Mouse (Mus musculus) thymus, adult 2 months (tissue): ENCODE measurements around the gene Pde4d.

Source experiments
- CTCF ChIP-seq: fragments of 200-500 bp; IDR thresholded peaks from 2 replicates; pipeline ENCODE4 v1.5.1; 2012; ENCODE audit warnings: mild to moderate bottlenecking, control low read depth, low read length, moderate library complexity, borderline replicate concordance; ENCODE audit not compliant: control insufficient read depth, poor library complexity, insufficient read depth; ENCODE audit errors: extremely low read depth
- POLR2A ChIP-seq: fragments of 200-500 bp; IDR thresholded peaks from 2 replicates; pipeline ENCODE4 v1.6.1; 2012; ENCODE audit warnings: mild to moderate bottlenecking, low read length, control low read depth, moderate library complexity; ENCODE audit not compliant: control insufficient read depth, poor library complexity, insufficient read depth; ENCODE audit errors: extremely low read depth

- TF ChIP-seq CTCF (no peak), POLR2A (no peak)
Observed at GRCm38 (mm10) chr13:108654026-108654723, 204.4 kb downstream of the Pde4d start.
